Mouse (Mus musculus): ENCODE data around the gene Cks1b.

GRCm38 (mm10) chr3:89435041-89435440 lies 16.9 kb upstream of the Cks1b start:
- TF ChIP-seq MAFK (IDR thresholded peaks at IDR 0.05; ENCODE audit: insufficient read depth, low read depth, low read length) (no peak), ZNF384 (IDR thresholded peaks at IDR 0.05; ENCODE audit: low read depth, low read length) (no peak), CHD2 (IDR thresholded peaks at IDR 0.05; ENCODE audit: low read depth, low read length) (no peak)

Data from ES-E14 (cell line).